Mouse (Mus musculus) olfactory bulb, adult 2 months (tissue): ENCODE measurements around the gene Cpe.

ENCODE experiments used
- CTCF ChIP-seq: fragments of 200-500 bp; IDR thresholded peaks from 2 replicates; pipeline ENCODE4 v1.5.1; 2012; ENCODE audit warnings: low read depth, mild to moderate bottlenecking, low read length, moderate library complexity; ENCODE audit not compliant: insufficient read depth
- POLR2A ChIP-seq: fragments of 200-500 bp; IDR thresholded peaks from 2 replicates; pipeline ENCODE4 v1.6.1; 2012; ENCODE audit warnings: mild to moderate bottlenecking, low read depth, low read length, moderate library complexity; ENCODE audit not compliant: insufficient read depth

GRCm38 (mm10) chr8:64596396-64596795 lies 96.5 kb downstream of the Cpe start:
- no peak for TF ChIP-seq POLR2A
- TF ChIP-seq CTCF: no peak
